Mouse (Mus musculus): ENCODE measurements at regions not wholly inside any gene's neighbourhood (a gene's known extent, or its start where the extent isn't known, plus 50 kb on each side); places are given as distances from the start of the nearest gene placed in this dataset.

DNA sequence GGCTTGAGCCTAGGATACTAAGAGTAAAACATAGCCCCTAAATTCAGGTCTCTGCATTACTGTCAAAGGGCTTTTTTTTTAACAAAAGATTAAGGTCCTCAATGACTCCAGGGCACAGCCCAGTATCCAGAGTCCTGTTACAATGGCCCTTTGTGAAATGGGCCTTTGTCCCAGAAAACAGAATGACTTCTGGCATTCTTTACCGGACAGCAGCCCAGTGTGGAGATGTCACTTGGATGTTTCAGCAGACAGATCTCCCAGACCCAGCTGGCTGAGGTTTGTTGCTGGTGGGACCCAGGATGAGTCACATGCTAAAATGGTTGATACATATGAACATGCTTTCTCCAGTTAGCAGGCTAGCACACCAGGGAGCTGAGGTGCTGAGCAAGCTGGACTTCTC lies 445.9 kb upstream of the Smim15 start:
- ATAC-seq (ENCODE audit: low FRiP score), result no peak
- H3K4me2 ChIP-seq (ENCODE audit: low read depth, low read length, poor library complexity, severe bottlenecking), result no peak overlapping the region
- no peak overlapping the region for H3K4me3 ChIP-seq (ENCODE audit: low read depth, low read length)
- H3K27me3 ChIP-seq (ENCODE audit: insufficient read depth, low read length), result no peaks in the 10 kb centered on the region
- no peak for TF ChIP-seq CTCF (IDR thresholded peaks at IDR 0.05)
- H3K27ac ChIP-seq (ENCODE audit: low read depth, low read length), result no peak overlapping the region
- no peaks in the 10 kb centered on the region for H3K36me3 ChIP-seq (ENCODE audit: insufficient read depth, low read length)
- H3K4me1 ChIP-seq (ENCODE audit: insufficient read depth, low read length), result no peaks in the 10 kb centered on the region
- no peak for DNase-seq (ENCODE audit: low spot score)
- H3K9ac ChIP-seq (replicated peaks; ENCODE audit: low read length, poor library complexity, severe bottlenecking), result no peak overlapping the region
- 33% methylated on average over 1 of the region's 1 CpGs for WGBS
- H3K9me3 ChIP-seq (ENCODE audit: low read length), result no peaks in the 10 kb centered on the region

DNA sequence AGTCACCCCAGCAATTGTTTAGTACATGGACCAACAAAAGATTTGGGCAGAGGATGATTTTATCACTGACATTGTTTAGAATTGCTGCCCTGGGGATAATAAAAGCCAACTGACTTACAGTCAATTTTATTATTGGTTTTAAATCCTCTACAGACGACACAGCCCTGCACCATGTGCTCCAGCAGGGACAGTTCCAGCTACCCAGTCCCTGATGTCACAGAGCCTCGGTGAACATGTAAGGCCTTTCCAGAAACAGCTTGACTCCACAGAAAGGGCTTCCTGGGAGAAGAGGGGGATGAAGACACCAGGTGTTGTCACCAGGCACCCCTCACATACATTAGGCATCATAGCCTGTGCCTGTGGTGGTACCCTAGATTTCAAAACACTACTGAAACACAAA lies 447.0 kb upstream of the Smim15 start:
- Histone ChIP-seq H3K27ac (ENCODE audit: low read depth, low read length) (no peak overlapping the region), H3K4me1 (ENCODE audit: insufficient read depth, low read length) (no peaks in the 10 kb centered on the region), H3K9me3 (ENCODE audit: low read length) (no peaks in the 10 kb centered on the region), H3K4me3 (ENCODE audit: low read depth, low read length) (no peak overlapping the region), H3K27me3 (ENCODE audit: insufficient read depth, low read length) (no peaks in the 10 kb centered on the region), H3K4me2 (ENCODE audit: low read depth, low read length, poor library complexity, severe bottlenecking) (no peak overlapping the region), H3K36me3 (ENCODE audit: insufficient read depth, low read length) (no peaks in the 10 kb centered on the region), H3K9ac (replicated peaks; ENCODE audit: low read length, poor library complexity, severe bottlenecking) (no peak overlapping the region)
- no peak for ATAC-seq (ENCODE audit: low FRiP score)
- TF ChIP-seq CTCF (IDR thresholded peaks at IDR 0.05), result no peak
- no peak for DNase-seq (ENCODE audit: low spot score)
- 75% methylated on average over 2 of the region's 2 CpGs for WGBS

DNA sequence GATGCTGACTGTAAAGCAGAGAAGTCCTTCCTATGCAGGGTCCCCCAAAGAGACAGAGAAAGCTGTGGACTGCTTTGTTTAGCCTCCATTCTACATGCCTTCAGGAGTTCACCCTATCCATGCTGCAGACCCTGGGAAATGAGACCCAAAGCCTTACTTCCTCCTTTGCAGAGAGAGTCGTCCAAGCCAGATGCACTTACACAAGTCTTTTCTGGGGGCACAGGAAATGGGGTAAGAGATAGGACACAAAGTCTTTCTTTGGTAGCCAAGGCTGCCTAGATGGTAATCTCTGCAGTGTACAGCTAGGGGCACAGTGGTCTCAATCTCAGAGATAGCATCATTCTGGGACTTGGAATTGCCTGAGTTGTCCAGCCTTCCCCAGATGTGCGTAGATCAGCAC lies 448.1 kb upstream of the Smim15 start:
- no peaks in the 10 kb centered on the region for H3K9me3 ChIP-seq (ENCODE audit: low read length)

DNA sequence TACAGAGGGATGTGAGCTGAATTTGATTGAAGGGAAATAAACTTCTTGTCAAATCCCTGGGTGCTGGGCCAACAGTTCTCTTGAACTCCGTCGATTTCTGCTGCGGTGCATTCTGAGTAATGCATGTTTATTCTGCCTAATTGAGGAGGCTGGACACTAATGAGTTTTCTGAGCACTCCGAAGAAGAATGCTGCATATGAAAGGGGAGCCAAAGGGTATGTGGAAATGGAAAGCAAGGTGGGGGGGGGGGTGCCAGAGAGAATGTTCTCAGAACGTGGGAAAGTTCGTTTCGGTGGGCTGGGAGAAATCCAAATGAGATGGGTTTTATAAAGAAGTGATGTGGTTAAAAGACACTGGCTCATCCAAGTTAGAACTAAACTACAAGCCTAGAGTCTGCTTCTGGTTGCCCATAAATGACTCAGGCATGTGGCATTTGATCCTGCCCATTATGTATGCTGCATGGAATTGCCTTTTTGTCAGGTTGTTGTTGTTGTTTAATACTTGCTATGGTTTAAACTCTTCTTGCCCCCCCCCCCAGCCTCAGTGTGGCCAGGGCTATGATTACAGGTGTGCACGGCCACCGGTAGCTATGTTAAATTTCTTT lies 455.7 kb upstream of the Smim15 start:
- no peak overlapping the region for H3K4me3 ChIP-seq (ENCODE audit: low read depth, low read length)
- H3K27ac ChIP-seq (ENCODE audit: low read depth, low read length), result no peak overlapping the region
- no peaks in the 10 kb centered on the region for H3K27me3 ChIP-seq (ENCODE audit: insufficient read depth, low read length)
- TF ChIP-seq CTCF (IDR thresholded peaks at IDR 0.05), result no peak
- H3K9me3 ChIP-seq (ENCODE audit: low read length), result no peaks in the 10 kb centered on the region
- no peaks in the 10 kb centered on the region; the same call in 1 of the 2 replicates for H3K4me1 ChIP-seq (ENCODE audit: insufficient read depth, low read length)
- ATAC-seq (ENCODE audit: low FRiP score) (no peak), DNase-seq (ENCODE audit: low spot score) (no peak)
- no peak overlapping the region for H3K4me2 ChIP-seq (ENCODE audit: low read depth, low read length, poor library complexity, severe bottlenecking)
- no peak overlapping the region for H3K9ac ChIP-seq (replicated peaks; ENCODE audit: low read length, poor library complexity, severe bottlenecking)
- 66% methylated on average over 9 of the region's 9 CpGs for WGBS
- no peaks in the 10 kb centered on the region for H3K36me3 ChIP-seq (ENCODE audit: insufficient read depth, low read length)

More for the DNA sequence above, 448.1 kb upstream of the Smim15 start:
- Histone ChIP-seq H3K27ac (ENCODE audit: low read depth, low read length) (no peak overlapping the region), H3K9ac (replicated peaks; ENCODE audit: low read length, poor library complexity, severe bottlenecking) (no peak overlapping the region), H3K4me3 (ENCODE audit: low read depth, low read length) (no peak overlapping the region), H3K27me3 (ENCODE audit: insufficient read depth, low read length) (no peaks in the 10 kb centered on the region), H3K4me2 (ENCODE audit: low read depth, low read length, poor library complexity, severe bottlenecking) (no peak overlapping the region), H3K4me1 (ENCODE audit: insufficient read depth, low read length) (no peaks in the 10 kb centered on the region), H3K36me3 (ENCODE audit: insufficient read depth, low read length) (no peaks in the 10 kb centered on the region)
- no peak for ATAC-seq (ENCODE audit: low FRiP score)
- no peak for DNase-seq (ENCODE audit: low spot score)
- 86% methylated on average over 2 of the region's 2 CpGs for WGBS
- TF ChIP-seq CTCF (IDR thresholded peaks at IDR 0.05), result no peak

GRCm38 (mm10) chr13:107587678-107588077 lies 456.6 kb upstream of the Smim15 start:
- H3K9ac ChIP-seq (replicated peaks; ENCODE audit: low read length, poor library complexity, severe bottlenecking), result no peak overlapping the region
- no peak overlapping the region for H3K4me3 ChIP-seq (ENCODE audit: low read depth, low read length)
- ATAC-seq (ENCODE audit: low FRiP score), result no peak
- no peaks in the 10 kb centered on the region; the same call in 1 of the 2 replicates for H3K4me1 ChIP-seq (ENCODE audit: insufficient read depth, low read length)
- TF ChIP-seq CTCF (IDR thresholded peaks at IDR 0.05), result no peak
- no peaks in the 10 kb centered on the region for H3K36me3 ChIP-seq (ENCODE audit: insufficient read depth, low read length)
- DNase-seq (ENCODE audit: low spot score), result no peak
- 76% methylated on average over 8 of the region's 8 CpGs for WGBS
- H3K4me2 ChIP-seq (ENCODE audit: low read depth, low read length, poor library complexity, severe bottlenecking), result no peak overlapping the region
- H3K9me3 ChIP-seq (ENCODE audit: low read length), result no peaks in the 10 kb centered on the region
- no peaks in the 10 kb centered on the region for H3K27me3 ChIP-seq (ENCODE audit: insufficient read depth, low read length)
- no peak overlapping the region for H3K27ac ChIP-seq (ENCODE audit: low read depth, low read length)

- H3K4me3 ChIP-seq (ENCODE audit: low read depth, low read length), result no peak overlapping the region
- no peak overlapping the region for H3K4me2 ChIP-seq (ENCODE audit: low read depth, low read length, poor library complexity, severe bottlenecking)
- ATAC-seq (ENCODE audit: low FRiP score) (no peak), DNase-seq (ENCODE audit: low spot score) (no peak)
- no peaks in the 10 kb centered on the region; the same call in 1 of the 2 replicates for H3K4me1 ChIP-seq (ENCODE audit: insufficient read depth, low read length)
- H3K36me3 ChIP-seq (ENCODE audit: insufficient read depth, low read length), result no peaks in the 10 kb centered on the region
- TF ChIP-seq CTCF (IDR thresholded peaks at IDR 0.05), result no peak
- H3K9me3 ChIP-seq (ENCODE audit: low read length), result no peaks in the 10 kb centered on the region
- H3K9ac ChIP-seq (replicated peaks; ENCODE audit: low read length, poor library complexity, severe bottlenecking), result no peak overlapping the region
- WGBS, result 65% methylated on average over 9 of the region's 9 CpGs
- H3K27me3 ChIP-seq (ENCODE audit: insufficient read depth, low read length), result no peaks in the 10 kb centered on the region
- no peak overlapping the region for H3K27ac ChIP-seq (ENCODE audit: low read depth, low read length)
Measured at GRCm38 (mm10) chr13:107585936-107586335, 458.3 kb upstream of the Smim15 start.

All from midbrain, postnatal 0 days (tissue).